Mouse (Mus musculus) ES-Bruce4 (cell line): ENCODE results near the gene Suv39h2.

ENCODE experiments used
- CTCF ChIP-seq: IDR thresholded peaks from one replicate; pipeline ENCODE4 v1.8.1; 2011; ENCODE audit warnings: low read depth, low read length
- POLR2A ChIP-seq: IDR thresholded peaks from one replicate; pipeline ENCODE4 v1.8.1; 2011; ENCODE audit warnings: low read length; ENCODE audit not compliant: insufficient read depth

- TF ChIP-seq CTCF, result no peak
- no peak for TF ChIP-seq POLR2A
These were observed 47.7 kb upstream of the Suv39h2 start for GRCm38 (mm10) chr2:3522558-3522957.
